Mouse (Mus musculus) adrenal gland, adult 2 months (tissue): Measurements from ENCODE around the gene Rhof. TPM values are rescaled to one million over a fixed set of nuclear protein-coding genes. Genes with fewer than 3 reads are reported as not detected.
A peak's percentile ranks its signal among the peaks of the same experiment; 100 is the strongest.
"Not testable (repeated sequence)": the region's sequence is repeated elsewhere in the genome, so short reads cannot be mapped to it uniquely, and the experiment has no call there.

Experiments
- DNase-seq: peaks from one replicate; pipeline ENCODE4 v3.0.0; 2021
- polyA plus RNA-seq: library from polyadenylated mRNA; depleted of rRNA; stranded (reverse); fragments of >200 nt; gene quantifications from 2 replicates; pipeline ENCODE4 v1.2.3, GENCODE M21; 2012; rRNA removed
- total RNA-seq, 2 experiments: library from RNA; stranded (reverse); gene quantifications; 2 replicates each; pipeline ENCODE4 v1.2.3; 2021

Gene Rhof
- total and polyA plus RNA-seq, 3 experiments = 0.84 to 3.8 (median 1.7) TPM

DNA sequence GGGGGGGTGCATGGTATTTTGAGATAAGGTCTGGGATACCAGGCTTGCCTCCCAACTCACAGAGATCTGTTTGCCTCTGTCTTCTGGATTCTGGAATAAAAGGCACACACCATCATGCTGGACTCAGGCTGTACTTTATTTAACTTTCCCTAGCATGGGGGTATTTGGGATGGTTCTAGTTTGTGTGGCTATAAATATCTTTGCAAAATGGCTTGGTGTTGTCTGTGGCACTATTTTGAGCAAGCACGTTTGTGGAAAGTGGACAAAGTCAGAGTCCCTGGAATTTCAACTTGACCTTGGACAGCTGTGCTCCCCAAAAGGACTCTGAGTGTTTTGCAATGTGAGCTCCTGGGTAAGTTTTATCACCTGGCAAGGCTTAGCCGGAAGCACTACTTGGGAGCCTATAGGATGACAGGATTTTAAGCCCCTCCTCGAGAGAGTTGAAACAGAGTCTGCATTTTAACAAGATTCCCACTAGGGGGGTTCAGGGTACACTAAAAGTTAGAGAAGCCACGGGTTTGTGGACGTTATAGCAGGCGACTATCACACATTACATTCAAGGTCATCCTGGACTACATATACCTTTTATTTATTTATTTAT, 65.0 kb downstream of the Rhof start:
- no peak for DNase-seq

DNA sequence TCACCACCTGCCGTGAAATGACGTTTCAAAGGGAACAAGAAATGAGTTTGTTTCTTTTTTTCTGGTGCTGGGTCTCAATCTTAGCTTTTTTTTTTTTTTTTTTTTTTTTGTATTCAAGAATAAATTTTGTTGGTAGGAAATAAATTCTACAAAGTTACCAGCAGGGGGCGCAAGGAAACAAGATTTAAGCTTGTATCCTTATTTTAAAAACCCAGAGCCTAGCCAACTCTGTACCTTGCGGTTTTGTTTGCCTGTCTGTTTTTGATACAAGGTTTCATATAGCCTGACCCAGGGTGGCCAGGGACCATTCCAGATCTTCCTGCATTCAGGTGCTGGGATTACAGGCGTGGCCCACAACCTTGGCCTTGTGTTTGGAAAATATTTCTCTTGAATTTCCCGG, 68.3 kb downstream of the Rhof start:
- peak; percentile 45 for DNase-seq

GRCm38 (mm10) chr5:123063141-123063540, 69.4 kb downstream of the Rhof start:
- no peak for DNase-seq

DNA sequence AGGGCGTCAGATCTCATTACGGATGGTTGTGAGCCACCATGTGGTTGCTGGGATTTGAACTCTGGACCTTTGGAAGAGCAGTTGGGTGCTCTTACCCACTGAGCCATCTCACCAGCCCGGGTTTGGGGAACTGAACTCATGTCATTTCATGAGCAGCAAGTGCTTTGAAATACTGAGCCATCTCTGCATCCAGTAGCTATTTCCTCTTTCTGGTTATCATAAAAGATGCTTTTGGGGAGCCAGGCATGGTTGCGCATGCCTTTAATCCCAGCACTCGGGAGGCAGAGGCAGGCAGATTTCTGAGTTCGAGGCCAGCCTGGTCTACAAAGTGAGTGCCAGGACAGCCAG, 71.1 kb downstream of the Rhof start:
- DNase-seq = not testable (repeated sequence)

GRCm38 (mm10) chr5:123060706-123061401, 71.6 kb downstream of the Rhof start:
- DNase-seq = no peak

DNA sequence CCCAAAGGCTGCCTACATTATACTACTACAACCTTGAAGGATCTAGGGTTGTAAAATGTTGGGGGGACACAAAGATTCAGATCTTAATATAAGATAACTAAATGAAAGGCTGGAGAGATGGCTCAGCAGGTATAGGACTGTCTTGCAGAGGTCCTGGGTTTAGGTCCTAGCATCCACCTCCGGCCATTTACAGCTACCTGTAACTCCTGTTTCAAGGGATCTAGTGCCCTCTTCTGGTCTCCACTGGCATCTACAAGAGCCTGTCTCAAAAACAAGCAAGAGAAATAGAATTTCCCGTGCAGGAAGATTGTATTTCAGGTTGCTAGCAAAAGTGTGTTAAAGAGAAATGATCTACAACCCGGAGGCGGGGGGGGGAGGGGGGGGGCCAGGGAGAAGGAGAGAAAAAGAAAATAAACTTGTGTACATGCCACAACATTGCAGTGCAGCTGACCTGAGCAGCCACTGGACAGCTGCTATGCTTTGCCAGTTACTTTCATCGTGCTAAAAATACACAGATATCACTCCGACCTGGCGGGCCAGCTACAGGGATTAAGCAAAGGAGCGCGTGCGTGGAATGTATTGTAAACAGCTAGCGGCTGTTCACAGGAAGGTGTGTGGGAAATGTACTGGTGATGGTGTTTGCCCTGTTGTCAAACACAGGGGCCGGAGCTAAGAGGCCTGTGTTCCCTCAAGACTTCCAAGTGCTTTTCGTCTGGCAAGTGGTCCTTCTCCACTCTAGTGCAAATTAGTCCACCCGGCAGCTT, 72.6 kb downstream of the Rhof start:
- DNase-seq = peak; percentile 43

GRCm38 (mm10) chr5:123058251-123059102, 74.0 kb downstream of the Rhof start:
- DNase-seq = no peak

DNA sequence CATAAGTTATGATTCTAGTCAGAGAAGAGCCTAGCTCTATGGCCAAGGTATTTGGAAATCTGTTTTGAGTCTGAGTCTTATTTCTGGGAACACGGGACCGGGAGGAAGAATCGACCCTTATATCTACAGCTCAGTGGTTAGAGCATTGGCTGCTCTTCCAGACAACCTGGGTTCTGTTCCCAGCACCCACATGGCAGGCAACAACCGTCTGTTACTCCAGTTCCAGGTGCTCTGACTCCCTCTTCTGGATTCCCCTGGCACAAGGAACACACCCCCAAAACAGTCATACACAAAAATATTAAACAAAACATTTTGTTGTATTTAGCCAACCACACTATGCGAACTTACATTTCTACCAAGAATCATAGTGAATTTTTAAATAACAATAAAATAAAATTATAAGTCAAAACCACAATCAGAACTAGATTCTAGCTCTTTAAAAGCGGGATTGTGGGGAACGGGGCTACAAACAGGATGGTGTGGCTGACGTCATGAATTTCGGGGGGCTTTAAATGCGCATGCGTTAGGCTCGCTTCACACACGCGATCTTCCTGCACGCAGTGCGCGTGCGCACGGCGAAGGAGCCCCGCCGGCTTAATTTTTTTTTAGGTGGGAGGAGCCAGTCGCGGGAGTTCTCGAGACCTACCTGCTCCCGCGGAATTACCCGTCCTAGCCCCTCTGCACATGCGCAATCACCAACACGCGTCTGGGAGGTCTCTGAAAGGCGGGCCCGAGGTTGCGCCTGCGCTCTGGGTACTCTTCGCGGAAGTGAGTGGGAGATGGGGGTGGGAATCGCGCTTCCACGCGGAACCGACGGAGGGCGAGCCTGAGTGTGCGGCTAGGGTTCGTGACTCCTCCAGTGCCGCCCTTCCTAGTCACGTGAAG, 74.9 kb downstream of the Rhof start:
- DNase-seq = peak; percentile 99

Other genes with a start within 250 kb of the Rhof start
- gene Kdm2b, start 142.9 kb downstream of the Rhof start, total RNA-seq = 10 to 100 TPM; 13.5 to 15.0 TPM
- 11.7 and 12.5 TPM in 2 replicates for gene Kdm2b, start 142.9 kb downstream of the Rhof start, polyA plus RNA-seq
- 10 to 100 TPM in 1 of 2 experiments, 1 to 10 TPM in 1; 9.8 to 13.6 TPM for gene Orai1, start 117.6 kb downstream of the Rhof start, total RNA-seq
- gene Orai1, start 117.6 kb downstream of the Rhof start, polyA plus RNA-seq = 56.8 and 67.8 TPM in 2 replicates
- gene Morn3, start 85.7 kb downstream of the Rhof start, total RNA-seq = not detected
- gene Morn3, start 85.7 kb downstream of the Rhof start, polyA plus RNA-seq = not detected in 2 replicates
- 10 to 100 TPM; 32.0 to 33.2 TPM for gene Tmem120b, start 64.3 kb downstream of the Rhof start, total RNA-seq
- gene Tmem120b, start 64.3 kb downstream of the Rhof start, polyA plus RNA-seq = 19.0 and 32.8 TPM in 2 replicates
- 10 to 100 TPM; 20.5 to 24.0 TPM for gene Setd1b, start 9.5 kb upstream of the Rhof start, total RNA-seq
- 17.2 and 22.3 TPM in 2 replicates for gene Setd1b, start 9.5 kb upstream of the Rhof start, polyA plus RNA-seq
- 10 to 100 TPM; 20.5 to 29.1 TPM for gene Psmd9, start 36.7 kb upstream of the Rhof start, total RNA-seq
- gene Psmd9, start 36.7 kb upstream of the Rhof start, polyA plus RNA-seq = 17.9 and 22.6 TPM in 2 replicates
- gene Hpd, start 50.0 kb upstream of the Rhof start, total RNA-seq = 10 to 100 TPM in 1 of 2 experiments, 1 to 10 TPM in 1; 5.0 to 11.2 TPM
- 1.0 and 2.2 TPM in 2 replicates for gene Hpd, start 50.0 kb upstream of the Rhof start, polyA plus RNA-seq
- 1 to 10 TPM; 1.0 to 1.2 TPM for gene Wdr66, start 119.4 kb upstream of the Rhof start, total RNA-seq
- gene Wdr66, start 119.4 kb upstream of the Rhof start, polyA plus RNA-seq = 0.56 and 0.79 TPM in 2 replicates
- gene Bcl7a, start 211.1 kb upstream of the Rhof start, total RNA-seq = 10 to 100 TPM in 1 of 2 experiments, 1 to 10 TPM in 1; 6.1 to 11.2 TPM
- gene Bcl7a, start 211.1 kb upstream of the Rhof start, polyA plus RNA-seq = 5.2 and 6.1 TPM in 2 replicates